Mouse (Mus musculus): Measurements from ENCODE around the gene Pex11b. TPM values are rescaled to one million over a fixed set of nuclear protein-coding genes. Genes with fewer than 3 reads are reported as not detected.

Pex11b gene
- total RNA-seq, 2 experiments from 2014 or later = 56.1 to 57.1 TPM

Other genes with a start within 250 kb of the Pex11b start
- not detected for gene BC107364, start 183.1 kb upstream of the Pex11b start, total RNA-seq (2021)
- gene Hfe2, start 110.2 kb upstream of the Pex11b start, total RNA-seq (2021) = 1 to 10 TPM in 1 of 2 experiments, under 1 TPM in 1; 0.77 to 2.1 TPM
- 10 to 100 TPM; 19.5 to 21.8 TPM for gene Txnip, start 77.4 kb upstream of the Pex11b start, total RNA-seq (2021)
- gene Gm16253, start 58.4 kb upstream of the Pex11b start, total RNA-seq (2021) = not detected
- gene Polr3gl, start 41.2 kb upstream of the Pex11b start, total RNA-seq (2021) = 10 to 100 TPM; 22.5 to 29.9 TPM
- gene Ankrd34a, start 38.7 kb upstream of the Pex11b start, total RNA-seq (2021) = 10 to 100 TPM; 68.9 to 75.7 TPM
- 10 to 100 TPM; 17.3 to 18.3 TPM for gene Lix1l, start 34.2 kb upstream of the Pex11b start, total RNA-seq (2021)
- 10 to 100 TPM; 37.4 to 43.7 TPM for gene Rbm8a, start 5.4 kb upstream of the Pex11b start, total RNA-seq (2021)
- under 1 TPM; 0.17 to 0.66 TPM for gene Gm42957, start 98 bp downstream of the Pex11b start, total RNA-seq (2021)
- 1 to 10 TPM; 1.2 to 3.2 TPM for gene Itga10, start 10.2 kb downstream of the Pex11b start, total RNA-seq (2021)
- gene Ankrd35, start 34.8 kb downstream of the Pex11b start, total RNA-seq (2021) = 1 to 10 TPM; 7.5 to 8.1 TPM
- 10 to 100 TPM; 23.9 to 24.3 TPM for gene Pias3, start 61.0 kb downstream of the Pex11b start, total RNA-seq (2021)
- gene Nudt17, start 73.2 kb downstream of the Pex11b start, total RNA-seq (2021) = 1 to 10 TPM; 9.0 to 9.8 TPM
- gene Polr3c, start 92.3 kb downstream of the Pex11b start, total RNA-seq (2021) = 10 to 100 TPM; 24.1 to 28.0 TPM
- gene Rnf115, start 92.3 kb downstream of the Pex11b start, total RNA-seq (2021) = 10 to 100 TPM; 66.4 to 66.7 TPM
- under 1 TPM; 0.15 to 0.34 TPM for gene Pdzk1, start 193.9 kb downstream of the Pex11b start, total RNA-seq (2021)
- gene Cd160, start 194.0 kb downstream of the Pex11b start, total RNA-seq (2021) = not detected